Mouse (Mus musculus) megakaryocyte, embryonic 14.5 days (primary cell): Measurements from ENCODE around the gene Serinc5.

Experiments
- FLI1 ChIP-seq: IDR thresholded peaks from 2 replicates; pipeline ENCODE4 v1.6.1; 2012; ENCODE audit warnings: low read length, inconsistent platforms, mixed read lengths
- GATA1 ChIP-seq: IDR thresholded peaks from 3 replicates; pipeline ENCODE4 v1.6.1; 2012; ENCODE audit warnings: mixed read lengths, low read length, inconsistent platforms, borderline replicate concordance

GRCm38 (mm10) chr13:92588704-92589103 lies 22.2 kb upstream of the Serinc5 start:
- no peak for TF ChIP-seq GATA1
- no peak for TF ChIP-seq FLI1
